Mouse (Mus musculus) right cerebral cortex, postnatal 14 days (tissue): ENCODE measurements around the gene Brap.

Source experiments
- DNase-seq: peaks from one replicate; pipeline ENCODE4 v3.0.0; 2022

The Brap gene

DNA sequence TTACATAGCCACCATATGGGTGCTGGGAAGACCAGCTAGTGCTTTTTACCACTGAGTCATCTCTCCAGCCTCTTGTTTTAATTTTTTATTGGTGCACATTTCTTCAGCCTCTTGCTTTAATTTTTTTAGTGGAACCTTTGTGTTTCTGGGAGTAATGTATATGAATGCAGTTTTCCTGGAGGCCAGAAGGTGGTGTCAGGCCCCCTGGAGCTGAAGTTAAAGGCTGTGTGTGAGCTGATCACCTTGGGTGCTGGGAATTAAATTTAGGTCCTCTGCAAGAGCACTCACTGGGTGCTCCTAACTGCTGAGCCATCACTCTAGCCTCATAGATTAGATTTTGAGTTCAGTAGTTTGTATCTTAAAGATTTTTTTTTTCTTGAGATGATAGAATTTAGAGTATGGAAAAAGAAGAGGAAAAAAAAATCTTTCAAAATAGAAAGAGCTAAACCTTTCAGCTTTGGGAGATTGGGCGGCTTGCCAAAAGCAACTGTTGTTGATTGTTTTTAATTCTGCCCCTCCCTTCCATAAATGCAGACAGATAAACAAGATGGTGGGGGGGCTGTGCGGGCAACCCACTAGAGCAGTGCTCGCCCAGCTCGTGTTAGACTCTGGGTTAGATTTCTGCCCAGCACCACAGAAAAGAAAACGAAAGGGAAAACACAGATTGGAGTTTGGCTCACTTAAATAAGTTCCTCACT lies 60.7 kb downstream of the Brap start:
- no peak for DNase-seq

DNA sequence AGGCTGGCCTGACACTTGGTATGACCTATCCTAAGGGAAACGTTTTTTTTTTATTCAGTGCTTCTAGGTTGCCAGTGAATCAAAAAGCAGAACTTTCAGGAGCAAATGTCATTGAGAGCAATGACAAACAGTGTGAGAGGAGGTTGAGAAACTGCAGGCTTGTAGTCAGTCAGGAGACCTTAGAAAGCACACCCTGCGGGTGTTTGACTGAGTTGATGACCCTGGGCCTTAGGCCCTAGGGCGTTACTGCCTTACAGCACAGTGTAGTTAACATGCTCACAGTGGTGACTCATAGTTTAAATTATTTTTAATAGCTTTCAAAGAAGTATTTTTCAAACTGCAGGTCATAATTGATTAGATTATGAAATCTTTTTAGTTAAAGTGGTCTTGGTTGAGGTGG lies 61.5 kb downstream of the Brap start:
- no peak for DNase-seq

DNA sequence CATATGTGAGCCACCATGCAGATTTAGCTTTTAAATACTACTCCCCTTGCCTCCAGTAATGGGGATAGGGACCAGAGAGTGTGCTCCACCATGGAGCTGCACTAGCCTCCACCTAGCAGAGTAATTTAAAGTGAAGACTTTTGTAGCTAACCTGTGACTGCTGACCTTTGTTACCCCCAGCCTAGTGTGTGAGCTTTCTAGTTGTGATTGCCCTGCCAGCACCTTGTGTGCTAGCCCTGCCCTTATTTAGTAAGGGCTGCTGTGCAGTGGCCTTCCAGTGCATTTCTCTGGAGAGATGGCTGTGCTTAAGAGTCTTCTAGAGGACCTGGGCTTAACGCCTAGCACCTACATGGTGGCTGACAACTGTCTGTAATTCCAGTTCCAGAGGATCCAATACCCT lies 64.3 kb downstream of the Brap start:
- no peak for DNase-seq

DNA sequence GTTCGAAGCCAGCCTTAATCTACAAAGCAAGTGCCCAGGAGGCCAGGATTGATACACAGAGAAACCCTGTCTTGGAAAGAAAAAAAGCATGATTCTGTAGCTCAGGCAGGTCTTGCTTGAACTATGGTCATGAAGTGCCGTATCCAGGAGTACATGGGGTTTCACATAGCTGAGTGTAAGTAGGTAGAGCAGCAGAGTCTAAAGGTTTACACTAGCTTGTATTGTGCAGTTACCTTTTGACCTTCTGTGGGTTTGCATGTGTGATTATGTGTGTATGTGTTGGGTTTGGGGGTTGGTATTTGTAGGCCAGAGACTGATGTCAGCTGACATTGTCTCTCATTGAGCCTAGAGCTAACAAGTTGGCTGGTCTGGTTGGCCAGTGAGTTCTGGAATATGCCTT lies 69.7 kb downstream of the Brap start:
- DNase-seq: no peak

DNA sequence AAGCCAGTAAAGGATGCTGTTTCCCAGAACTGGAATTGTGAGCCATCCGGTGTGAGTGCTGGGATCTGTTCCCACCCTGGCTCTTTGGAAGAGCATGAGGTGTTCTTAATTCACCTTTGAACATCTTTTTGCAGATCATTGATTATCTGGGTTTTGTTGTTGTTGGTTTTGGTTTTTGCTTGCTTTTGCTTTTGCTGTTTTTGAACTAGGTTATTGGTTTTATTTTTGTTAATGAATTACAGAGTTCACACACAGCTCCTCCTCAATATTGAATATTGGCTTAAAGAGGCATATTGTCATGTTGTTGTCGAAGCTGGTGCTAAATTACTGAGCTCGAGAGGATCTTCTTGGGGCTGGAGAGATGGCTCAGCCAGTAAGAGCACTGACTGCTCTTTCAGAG lies 76.3 kb downstream of the Brap start:
- DNase-seq: no peak
